In genomic region chr17:15527811-15528136, GRCm38 (mm10) we compare ENCODE assay signal across 8 mouse cellular contexts. TPM values are rescaled to one million over a fixed set of nuclear protein-coding genes. Genes with fewer than 3 reads are reported as not detected.
DNase-seq lines count a peak whose midpoint lies in the region; ATAC-seq and TF ChIP-seq lines count a peak whose summit lies in the region.

No protein-coding gene starts in this region.

- no peak for ATAC-seq in hindbrain, embryonic 14.5 days (ENCODE audit: low FRiP score)
- ATAC-seq in midbrain, embryonic 13.5 days = no peak

- peak overlapping the region; percentile 85 for H3K4me3 ChIP-seq in kidney, adult 2 months (ENCODE audit: insufficient read depth, low read depth, low read length)
- H3K4me3 ChIP-seq in bone marrow macrophage, adult 2 months (ENCODE audit: insufficient read depth, low read length) = peak overlapping the region; percentile 95
- peak overlapping the region; percentile 80 for H3K4me3 ChIP-seq in hindbrain, embryonic 14.5 days (replicated peaks; ENCODE audit: low read length)
- H3K4me3 ChIP-seq in midbrain, embryonic 13.5 days (replicated peaks) = peak overlapping the region; percentile 88

- peak overlapping the region; percentile 89 for H3K9ac ChIP-seq in hindbrain, embryonic 14.5 days
- H3K9ac ChIP-seq in midbrain, embryonic 13.5 days (replicated peaks) = peak overlapping the region; percentile 94

- peak overlapping the region; percentile 70 for H3K4me2 ChIP-seq in hindbrain, embryonic 14.5 days (replicated peaks)
- H3K4me2 ChIP-seq in midbrain, embryonic 13.5 days (replicated peaks) = peak overlapping the region; percentile 62

- H3K27ac ChIP-seq in kidney, adult 2 months (ENCODE audit: insufficient read depth, low read depth, low read length) = no peak overlapping the region
- H3K27ac ChIP-seq in bone marrow macrophage, adult 2 months (ENCODE audit: insufficient read depth, low read depth, low read length) = peak overlapping the region; percentile 72; the same call in 1 of the 2 replicates
- H3K27ac ChIP-seq in hindbrain, embryonic 14.5 days = peak overlapping the region; percentile 81; the same call in 1 of the 2 replicates
- H3K27ac ChIP-seq in midbrain, embryonic 13.5 days = no peak overlapping the region

- WGBS in kidney, adult 2 months = 35% methylated on average over 3 of the region's 3 CpGs
- 64% methylated on average over 3 of the region's 3 CpGs for WGBS in hindbrain, embryonic 14.5 days
- 59% methylated on average over 3 of the region's 3 CpGs for WGBS in midbrain, embryonic 13.5 days

- peaks cover 2% of the 10 kb centered on the region; the same call in 1 of the 2 replicates for H3K36me3 ChIP-seq in kidney, adult 2 months (ENCODE audit: control insufficient read depth, insufficient read depth, low read length)
- peaks cover 28% of the 10 kb centered on the region for H3K36me3 ChIP-seq in hindbrain, embryonic 14.5 days (replicated peaks; ENCODE audit: control insufficient read depth, insufficient read depth)
- H3K36me3 ChIP-seq in midbrain, embryonic 13.5 days = peaks cover 24% of the 10 kb centered on the region

- peaks cover 4% of the 10 kb centered on the region; the same call in 1 of the 2 replicates for H3K4me1 ChIP-seq in kidney, adult 2 months (ENCODE audit: control insufficient read depth, insufficient read depth, low read length)
- H3K4me1 ChIP-seq in bone marrow macrophage, adult 2 months (ENCODE audit: control insufficient read depth, insufficient read depth, low read length) = peaks cover 20% of the 10 kb centered on the region
- H3K4me1 ChIP-seq in hindbrain, embryonic 14.5 days (replicated peaks; ENCODE audit: control insufficient read depth, insufficient read depth, low read length) = peaks cover 19% of the 10 kb centered on the region
- peaks cover 26% of the 10 kb centered on the region for H3K4me1 ChIP-seq in midbrain, embryonic 13.5 days (replicated peaks)

- no peak for TF ChIP-seq POLR2A in kidney, adult 2 months (IDR thresholded peaks at IDR 0.05; ENCODE audit: low read depth, low read length)
- TF ChIP-seq POLR2A in bone marrow macrophage, adult 2 months (IDR thresholded peaks at IDR 0.05; ENCODE audit: borderline replicate concordance, low read depth, low read length) = no peak

- DNase-seq in kidney, adult 2 months = no peak
- no peak for DNase-seq in kidney, postnatal 10 days
- no peak for DNase-seq in hindbrain, embryonic 14.5 days (ENCODE audit: low spot score)
- DNase-seq in spleen, adult 12 weeks (ENCODE audit: low spot score) = no peak
- no peak for DNase-seq in layer of hippocampus, adult 8-10 months (ENCODE audit: low spot score in 2 of 2)
- DNase-seq in ovary, postnatal 10 days (ENCODE audit: low spot score) = no peak

- no peaks in the 10 kb centered on the region for H3K27me3 ChIP-seq in kidney, adult 2 months (replicated peaks; ENCODE audit: control insufficient read depth, insufficient read depth, low read length)
- H3K27me3 ChIP-seq in hindbrain, embryonic 14.5 days (ENCODE audit: control insufficient read depth, insufficient read depth, low read length) = no peaks in the 10 kb centered on the region
- no peaks in the 10 kb centered on the region for H3K27me3 ChIP-seq in midbrain, embryonic 13.5 days

- TF ChIP-seq CTCF in kidney, adult 2 months (conservative IDR thresholded peaks at IDR 0.05; ENCODE audit: insufficient read depth, insufficient read length, low read depth, low read length) = no peak
- TF ChIP-seq CTCF in bone marrow macrophage, adult 2 months (IDR thresholded peaks at IDR 0.05; ENCODE audit: low read depth, low read length) = no peak

- no peaks in the 10 kb centered on the region for H3K9me3 ChIP-seq in hindbrain, embryonic 14.5 days (ENCODE audit: control insufficient read depth, low read length)
- H3K9me3 ChIP-seq in midbrain, embryonic 13.5 days = no peaks in the 10 kb centered on the region

RNA-seq across cellular contexts. Expression of gene Pdcd2, which starts 0.7 kb away (rescaled TPM):
- 19.2 and 23.4 TPM in 2 replicates for polyA plus RNA-seq in kidney, adult 2 months (2012; rRNA removed)
- 21.9 and 32.4 TPM in 2 replicates for polyA plus RNA-seq in bone marrow macrophage, adult 2 months (2012; ENCODE audit: insufficient read depth, insufficient read length, missing spikeins)
- 69.6 and 72.1 TPM in 2 replicates for polyA plus RNA-seq in hindbrain, embryonic 14.5 days (2014; fragmentation: Nextera tagmentation; extraction: Ambion mirVana)
- polyA plus RNA-seq in midbrain, embryonic 13.5 days (2015; fragmentation: Nextera tagmentation; extraction: Ambion mirVana) = 67.4 and 72.2 TPM in 2 replicates
- total RNA-seq in layer of hippocampus, adult 8-10 months (2022) = 10 to 100 TPM; 15.8 to 24.5 (median 17.8) TPM

RNA-seq across cellular contexts. Expression of gene Tbp, which starts 28.1 kb away (rescaled TPM):
- 39.7 and 44.8 TPM in 2 replicates for polyA plus RNA-seq in kidney, adult 2 months (2012; rRNA removed)
- 29.9 and 33.7 TPM in 2 replicates for polyA plus RNA-seq in bone marrow macrophage, adult 2 months (2012; ENCODE audit: insufficient read depth, insufficient read length, missing spikeins)
- 55.9 and 56.6 TPM in 2 replicates for polyA plus RNA-seq in hindbrain, embryonic 14.5 days (2014; fragmentation: Nextera tagmentation; extraction: Ambion mirVana)
- 70.6 and 74.9 TPM in 2 replicates for polyA plus RNA-seq in midbrain, embryonic 13.5 days (2015; fragmentation: Nextera tagmentation; extraction: Ambion mirVana)
- 10 to 100 TPM; 31.3 to 49.0 (median 34.2) TPM for total RNA-seq in layer of hippocampus, adult 8-10 months (2022)

RNA-seq across cellular contexts. Expression of gene Psmb1, which starts 28.2 kb away (rescaled TPM):
- polyA plus RNA-seq in kidney, adult 2 months (2012; rRNA removed) = 106 and 107 TPM in 2 replicates
- 146 and 150 TPM in 2 replicates for polyA plus RNA-seq in bone marrow macrophage, adult 2 months (2012; ENCODE audit: insufficient read depth, insufficient read length, missing spikeins)
- polyA plus RNA-seq in hindbrain, embryonic 14.5 days (2014; fragmentation: Nextera tagmentation; extraction: Ambion mirVana) = 241 and 266 TPM in 2 replicates
- polyA plus RNA-seq in midbrain, embryonic 13.5 days (2015; fragmentation: Nextera tagmentation; extraction: Ambion mirVana) = 265 and 267 TPM in 2 replicates
- total RNA-seq in layer of hippocampus, adult 8-10 months (2022) = 100 to 1,000 TPM; 125 to 136 (median 129) TPM

RNA-seq across cellular contexts. Expression of gene Prdm9, which starts 36.4 kb away (rescaled TPM):
- 2.5 and 2.9 TPM in 2 replicates for polyA plus RNA-seq in kidney, adult 2 months (2012; rRNA removed)
- 12.3 and 12.5 TPM in 2 replicates for polyA plus RNA-seq in bone marrow macrophage, adult 2 months (2012; ENCODE audit: insufficient read depth, insufficient read length, missing spikeins)
- 0.37 and 0.48 TPM in 2 replicates for polyA plus RNA-seq in hindbrain, embryonic 14.5 days (2014; fragmentation: Nextera tagmentation; extraction: Ambion mirVana)
- 3.0 and 3.6 TPM in 2 replicates for polyA plus RNA-seq in midbrain, embryonic 13.5 days (2015; fragmentation: Nextera tagmentation; extraction: Ambion mirVana)
- total RNA-seq in layer of hippocampus, adult 8-10 months (2022) = 1 to 10 TPM; 2.0 to 2.9 (median 2.4) TPM

Comparison
In these comparisons a context has a peak if more than half of its experiments do, and no peak if none do; other contexts are left out.
1. H3K27ac ChIP-seq: peak in bone marrow macrophage, adult 2 months (single experiment) and hindbrain, embryonic 14.5 days (single experiment); none in kidney, adult 2 months (single experiment) and midbrain, embryonic 13.5 days (single experiment).
2. Peak in every context shown above with its lines, with median percentiles within 50 percentile points of each other: H3K4me3 ChIP-seq.